Mouse (Mus musculus): ENCODE results near the gene Fpr2. TPM values are rescaled to one million over a fixed set of nuclear protein-coding genes. Genes with fewer than 3 reads are reported as not detected.

The Fpr2 gene
- polyA plus RNA-seq, 1 experiment from 2014 or later: not detected

- DNase-seq (ENCODE audit: low spot score): no peak
Observed at GRCm38 (mm10) chr17:17849906-17850712, 37.5 kb upstream of the Fpr2 start.

GRCm38 (mm10) chr17:17855064-17855838, 32.4 kb upstream of the Fpr2 start, which contains the start of gene Has1:
TSS of gene Has1 (minus strand) at chr17:17855205.
- no peaks in the 10 kb centered on the region for H3K36me3 ChIP-seq (ENCODE audit: control insufficient read depth, insufficient read depth, low read length)
- no peak within 1 kb of the TSS for H3K27ac ChIP-seq (ENCODE audit: low read depth, low read length)
- ATAC-seq (replicated peaks; ENCODE audit: low FRiP score) (no peak), DNase-seq (ENCODE audit: low spot score) (no peak)
- H3K4me2 ChIP-seq: no peak within 1 kb of the TSS
- no peak within 1 kb of the TSS for H3K9ac ChIP-seq (ENCODE audit: low read depth, low read length)
- peaks cover 9% of the 10 kb centered on the region for H3K27me3 ChIP-seq (replicated peaks; ENCODE audit: control insufficient read depth, insufficient read depth, low read length)
- no peaks in the 10 kb centered on the region for H3K4me1 ChIP-seq (replicated peaks; ENCODE audit: control insufficient read depth, insufficient read depth, low read length)
- WGBS: 43% methylated on average over 8 of the region's 8 CpGs
- H3K4me3 ChIP-seq (ENCODE audit: low read depth, low read length): no peak within 1 kb of the TSS
- no peaks in the 10 kb centered on the region for H3K9me3 ChIP-seq (ENCODE audit: control insufficient read depth, low read length)

More at GRCm38 (mm10) chr17:17849906-17850712, 37.5 kb upstream of the Fpr2 start:
- no peak overlapping the region for H3K9ac ChIP-seq (ENCODE audit: low read depth, low read length)
- ATAC-seq (replicated peaks; ENCODE audit: low FRiP score): no peak
- H3K9me3 ChIP-seq (ENCODE audit: control insufficient read depth, low read length): no peaks in the 10 kb centered on the region
- H3K27ac ChIP-seq (ENCODE audit: low read depth, low read length): no peak overlapping the region
- H3K4me1 ChIP-seq (replicated peaks; ENCODE audit: control insufficient read depth, insufficient read depth, low read length): no peaks in the 10 kb centered on the region
- H3K27me3 ChIP-seq (replicated peaks; ENCODE audit: control insufficient read depth, insufficient read depth, low read length): peaks cover 18% of the 10 kb centered on the region
- H3K4me2 ChIP-seq: peak overlapping the region; percentile 11
- H3K4me3 ChIP-seq (ENCODE audit: low read depth, low read length): no peak overlapping the region; the same call in 1 of the 2 replicates
- WGBS: 19% methylated on average over 55 of the region's 55 CpGs
- H3K36me3 ChIP-seq (ENCODE audit: control insufficient read depth, insufficient read depth, low read length): no peaks in the 10 kb centered on the region

GRCm38 (mm10) chr17:17856612-17857011, 31.0 kb upstream of the Fpr2 start:
- H3K9ac ChIP-seq (ENCODE audit: low read depth, low read length): no peak overlapping the region
- H3K4me2 ChIP-seq: no peak overlapping the region
- H3K36me3 ChIP-seq (ENCODE audit: control insufficient read depth, insufficient read depth, low read length): no peaks in the 10 kb centered on the region
- ATAC-seq (replicated peaks; ENCODE audit: low FRiP score): no peak
- H3K27me3 ChIP-seq (replicated peaks; ENCODE audit: control insufficient read depth, insufficient read depth, low read length): no peaks in the 10 kb centered on the region
- H3K9me3 ChIP-seq (ENCODE audit: control insufficient read depth, low read length): no peaks in the 10 kb centered on the region
- no peak overlapping the region for H3K4me3 ChIP-seq (ENCODE audit: low read depth, low read length)
- no peak for DNase-seq (ENCODE audit: low spot score)
- no peak overlapping the region for H3K27ac ChIP-seq (ENCODE audit: low read depth, low read length)
- no peaks in the 10 kb centered on the region for H3K4me1 ChIP-seq (replicated peaks; ENCODE audit: control insufficient read depth, insufficient read depth, low read length)
- WGBS: 53% methylated on average over 1 of the region's 1 CpGs

GRCm38 (mm10) chr17:17857446-17857845, 30.2 kb upstream of the Fpr2 start:
- WGBS: 61% methylated on average over 1 of the region's 1 CpGs
- DNase-seq (ENCODE audit: low spot score) (no peak), ATAC-seq (replicated peaks; ENCODE audit: low FRiP score) (no peak)
- Histone ChIP-seq H3K4me1 (replicated peaks; ENCODE audit: control insufficient read depth, insufficient read depth, low read length) (no peaks in the 10 kb centered on the region), H3K4me3 (ENCODE audit: low read depth, low read length) (no peak overlapping the region), H3K4me2 (no peak overlapping the region), H3K27ac (ENCODE audit: low read depth, low read length) (no peak overlapping the region), H3K27me3 (replicated peaks; ENCODE audit: control insufficient read depth, insufficient read depth, low read length) (no peaks in the 10 kb centered on the region), H3K9ac (ENCODE audit: low read depth, low read length) (no peak overlapping the region), H3K9me3 (ENCODE audit: control insufficient read depth, low read length) (no peaks in the 10 kb centered on the region), H3K36me3 (ENCODE audit: control insufficient read depth, insufficient read depth, low read length) (no peaks in the 10 kb centered on the region)

- H3K27ac ChIP-seq (ENCODE audit: low read depth, low read length): no peak overlapping the region
- no peaks in the 10 kb centered on the region for H3K9me3 ChIP-seq (ENCODE audit: control insufficient read depth, low read length)
- ATAC-seq (replicated peaks; ENCODE audit: low FRiP score) (no peak), DNase-seq (ENCODE audit: low spot score) (no peak)
- WGBS: 80% methylated on average over 3 of the region's 3 CpGs
- no peak overlapping the region for H3K4me2 ChIP-seq
- H3K4me3 ChIP-seq (ENCODE audit: low read depth, low read length): no peak overlapping the region
- no peak overlapping the region for H3K9ac ChIP-seq (ENCODE audit: low read depth, low read length)
- no peaks in the 10 kb centered on the region; the same call in 1 of the 2 replicates for H3K36me3 ChIP-seq (ENCODE audit: control insufficient read depth, insufficient read depth, low read length)
- H3K27me3 ChIP-seq (replicated peaks; ENCODE audit: control insufficient read depth, insufficient read depth, low read length): no peaks in the 10 kb centered on the region
- no peaks in the 10 kb centered on the region for H3K4me1 ChIP-seq (replicated peaks; ENCODE audit: control insufficient read depth, insufficient read depth, low read length)
Observed at GRCm38 (mm10) chr17:17860110-17860509, 27.5 kb upstream of the Fpr2 start.

DNA sequence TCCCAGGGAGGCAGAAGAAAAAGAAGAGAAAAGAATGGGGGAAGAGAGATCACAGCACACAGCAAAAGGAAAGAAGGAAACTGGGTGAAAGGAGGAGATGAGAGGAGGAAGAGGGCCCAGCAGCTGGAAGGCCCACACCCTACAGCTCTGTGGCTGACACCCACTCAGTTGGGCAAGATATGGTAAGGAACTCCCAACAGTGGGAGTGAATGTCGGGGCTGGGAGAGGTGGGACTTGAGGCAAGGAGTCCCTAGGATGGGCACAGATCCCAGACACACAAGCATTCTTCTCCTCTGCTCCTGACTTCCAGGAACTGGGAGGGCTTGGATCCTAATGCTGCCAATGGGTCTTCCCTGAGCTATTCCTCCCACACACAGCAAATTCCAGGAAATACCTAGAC, 25.3 kb upstream of the Fpr2 start:
- no peaks in the 10 kb centered on the region for H3K9me3 ChIP-seq (ENCODE audit: control insufficient read depth, low read length)
- no peak overlapping the region for H3K4me3 ChIP-seq (ENCODE audit: low read depth, low read length)
- H3K36me3 ChIP-seq (ENCODE audit: control insufficient read depth, insufficient read depth, low read length): no peaks in the 10 kb centered on the region; the same call in 1 of the 2 replicates
- 25% methylated on average over 1 of the region's 1 CpGs for WGBS
- no peak overlapping the region for H3K9ac ChIP-seq (ENCODE audit: low read depth, low read length)
- H3K27me3 ChIP-seq (replicated peaks; ENCODE audit: control insufficient read depth, insufficient read depth, low read length): no peaks in the 10 kb centered on the region
- H3K27ac ChIP-seq (ENCODE audit: low read depth, low read length): no peak overlapping the region
- DNase-seq (ENCODE audit: low spot score): no peak
- no peaks in the 10 kb centered on the region for H3K4me1 ChIP-seq (replicated peaks; ENCODE audit: control insufficient read depth, insufficient read depth, low read length)
- no peak for ATAC-seq (replicated peaks; ENCODE audit: low FRiP score)
- no peak overlapping the region for H3K4me2 ChIP-seq

DNA sequence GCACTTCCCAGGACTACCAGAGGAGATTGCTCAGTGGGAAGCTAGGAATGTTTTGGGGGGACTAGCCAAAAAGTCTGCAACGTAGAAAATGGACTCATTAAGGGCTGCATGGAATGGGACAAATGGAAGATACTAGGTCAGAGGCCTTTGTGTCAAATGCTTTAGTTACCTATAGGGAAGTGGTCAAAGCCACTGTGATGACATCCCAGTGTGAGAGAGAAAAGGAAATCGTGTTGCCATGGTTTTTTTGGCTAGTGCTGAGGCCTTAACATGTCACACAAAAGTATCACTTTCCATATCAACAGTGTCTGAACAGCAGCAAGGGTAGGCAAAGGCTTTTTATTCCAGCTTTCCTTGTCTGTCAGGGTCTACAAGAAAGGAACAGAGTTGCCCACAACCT, 22.5 kb upstream of the Fpr2 start:
- H3K4me3 ChIP-seq (ENCODE audit: low read depth, low read length): no peak overlapping the region
- DNase-seq (ENCODE audit: low spot score) (no peak), ATAC-seq (replicated peaks; ENCODE audit: low FRiP score) (no peak)
- H3K4me2 ChIP-seq: no peak overlapping the region
- no peaks in the 10 kb centered on the region for H3K9me3 ChIP-seq (ENCODE audit: control insufficient read depth, low read length)
- H3K9ac ChIP-seq (ENCODE audit: low read depth, low read length): no peak overlapping the region
- no peaks in the 10 kb centered on the region for H3K27me3 ChIP-seq (replicated peaks; ENCODE audit: control insufficient read depth, insufficient read depth, low read length)
- H3K27ac ChIP-seq (ENCODE audit: low read depth, low read length): no peak overlapping the region
- H3K36me3 ChIP-seq (ENCODE audit: control insufficient read depth, insufficient read depth, low read length): no peaks in the 10 kb centered on the region; the same call in 1 of the 2 replicates
- WGBS: 43% methylated on average over 2 of the region's 2 CpGs
- H3K4me1 ChIP-seq (replicated peaks; ENCODE audit: control insufficient read depth, insufficient read depth, low read length): no peaks in the 10 kb centered on the region

DNA sequence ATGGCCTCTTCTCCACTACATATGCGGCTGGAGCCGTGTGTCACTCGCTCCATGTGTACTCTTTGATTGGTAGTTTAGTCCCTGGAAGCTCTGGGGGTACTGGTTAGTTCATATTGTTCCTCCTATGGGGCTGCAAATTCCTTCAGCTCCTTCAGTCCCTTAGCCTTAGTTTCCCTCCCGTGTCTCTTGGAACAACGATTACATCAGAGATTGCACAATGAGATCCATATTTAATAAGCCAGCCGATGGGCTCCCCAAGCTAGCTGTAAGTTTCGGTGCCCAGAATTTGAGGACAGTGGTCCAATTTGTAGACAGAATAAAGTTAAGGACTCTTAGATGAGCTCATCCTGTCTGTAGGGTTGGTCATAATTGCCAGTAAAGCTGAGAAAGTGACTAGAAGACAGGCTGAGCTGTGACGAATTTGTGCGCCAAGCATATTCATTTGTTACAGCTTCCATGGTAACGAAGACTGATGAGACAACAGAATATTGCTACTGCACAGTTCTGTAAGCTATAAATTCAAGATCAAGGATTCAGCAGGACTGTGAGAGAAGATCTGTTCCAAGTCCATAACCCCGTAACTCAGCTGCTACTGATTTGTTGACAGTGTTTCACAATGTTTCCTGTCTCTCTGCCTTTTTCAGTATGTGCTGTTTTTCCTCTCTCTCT, 20.7 kb upstream of the Fpr2 start:
- Histone ChIP-seq H3K27me3 (replicated peaks; ENCODE audit: control insufficient read depth, insufficient read depth, low read length) (no peaks in the 10 kb centered on the region), H3K9ac (ENCODE audit: low read depth, low read length) (no peak overlapping the region), H3K36me3 (ENCODE audit: control insufficient read depth, insufficient read depth, low read length) (no peaks in the 10 kb centered on the region; the same call in 1 of the 2 replicates), H3K4me3 (ENCODE audit: low read depth, low read length) (no peak overlapping the region), H3K4me2 (no peak overlapping the region), H3K27ac (ENCODE audit: low read depth, low read length) (no peak overlapping the region), H3K4me1 (replicated peaks; ENCODE audit: control insufficient read depth, insufficient read depth, low read length) (no peaks in the 10 kb centered on the region), H3K9me3 (ENCODE audit: control insufficient read depth, low read length) (no peaks in the 10 kb centered on the region)
- 82% methylated on average over 11 of the region's 11 CpGs for WGBS
- ATAC-seq (replicated peaks; ENCODE audit: low FRiP score) (no peak), DNase-seq (ENCODE audit: low spot score) (no peak)
